10 mouse cellular contexts compared by ENCODE assay signal in genomic region chr1:54853311-54854000, GRCm38 (mm10).
DNase-seq lines count a peak whose midpoint lies in the region; ATAC-seq and TF ChIP-seq lines count a peak whose summit lies in the region.
"Had no signal": no experiment of that assay in that cellular context is flagged by ENCODE, and none has a peak within 500 bp of the region (broad histone marks: within the 10 kb centered on the region; RNA-seq: fewer than 3 reads in every experiment).

No protein-coding gene starts in this region.

- no peak overlapping the region for H3K9ac ChIP-seq in hindbrain, embryonic 14.5 days
- no peak overlapping the region for H3K9ac ChIP-seq in hindbrain, postnatal 0 days (replicated peaks; ENCODE audit: low read length)
- H3K9ac ChIP-seq in forebrain, embryonic 13.5 days = no peak overlapping the region
- no peak overlapping the region for H3K9ac ChIP-seq in kidney, embryonic 16.5 days (replicated peaks; ENCODE audit: low read length)
- no peak overlapping the region for H3K9ac ChIP-seq in liver, postnatal 0 days (replicated peaks)
- H3K9ac ChIP-seq: lung, embryonic 14.5 days had no signal

- H3K36me3 ChIP-seq in hindbrain, embryonic 14.5 days (replicated peaks; ENCODE audit: control insufficient read depth, insufficient read depth) = no peaks in the 10 kb centered on the region
- no peaks in the 10 kb centered on the region for H3K36me3 ChIP-seq in hindbrain, postnatal 0 days (ENCODE audit: insufficient read depth, low read length)
- no peaks in the 10 kb centered on the region for H3K36me3 ChIP-seq in forebrain, embryonic 13.5 days (ENCODE audit: poor library complexity, severe bottlenecking)
- no peaks in the 10 kb centered on the region for H3K36me3 ChIP-seq in kidney, embryonic 16.5 days (ENCODE audit: insufficient read depth, low read length)
- H3K36me3 ChIP-seq in liver, postnatal 0 days (replicated peaks; ENCODE audit: insufficient read depth, low read length) = no peaks in the 10 kb centered on the region

- H3K4me2 ChIP-seq in hindbrain, embryonic 14.5 days (replicated peaks) = no peak overlapping the region
- no peak overlapping the region for H3K4me2 ChIP-seq in hindbrain, postnatal 0 days (ENCODE audit: low read depth, low read length)
- H3K4me2 ChIP-seq in forebrain, embryonic 13.5 days = no peak overlapping the region
- no peak overlapping the region for H3K4me2 ChIP-seq in kidney, embryonic 16.5 days (replicated peaks; ENCODE audit: low read depth, low read length)
- no peak overlapping the region for H3K4me2 ChIP-seq in liver, postnatal 0 days (ENCODE audit: low read depth, low read length)
- H3K4me2 ChIP-seq: lung, embryonic 14.5 days had no signal

- H3K4me3 ChIP-seq in hindbrain, embryonic 14.5 days (replicated peaks; ENCODE audit: low read length) = no peak overlapping the region
- no peak overlapping the region for H3K4me3 ChIP-seq in hindbrain, postnatal 0 days (ENCODE audit: low read length)
- no peak overlapping the region for H3K4me3 ChIP-seq in forebrain, embryonic 13.5 days
- no peak overlapping the region for H3K4me3 ChIP-seq in kidney, embryonic 16.5 days (ENCODE audit: low read length)
- H3K4me3 ChIP-seq in liver, postnatal 0 days (ENCODE audit: low read depth, low read length) = no peak overlapping the region

- H3K4me1 ChIP-seq in hindbrain, embryonic 14.5 days (replicated peaks; ENCODE audit: control insufficient read depth, insufficient read depth, low read length) = peaks cover 9% of the 10 kb centered on the region; the same call in 1 of the 2 replicates
- H3K4me1 ChIP-seq in hindbrain, postnatal 0 days (ENCODE audit: insufficient read depth, low read length) = peaks cover 6% of the 10 kb centered on the region; the same call in 1 of the 2 replicates
- peaks cover 22% of the 10 kb centered on the region for H3K4me1 ChIP-seq in forebrain, embryonic 13.5 days
- peaks cover 18% of the 10 kb centered on the region for H3K4me1 ChIP-seq in kidney, embryonic 16.5 days (ENCODE audit: insufficient read depth, low read length)
- peaks cover 9% of the 10 kb centered on the region for H3K4me1 ChIP-seq in liver, postnatal 0 days (ENCODE audit: insufficient read depth)

- H3K27ac ChIP-seq in hindbrain, embryonic 14.5 days = no peak overlapping the region
- no peak overlapping the region for H3K27ac ChIP-seq in hindbrain, postnatal 0 days
- no peak overlapping the region for H3K27ac ChIP-seq in forebrain, embryonic 13.5 days
- H3K27ac ChIP-seq in kidney, embryonic 16.5 days (ENCODE audit: low read length) = no peak overlapping the region
- H3K27ac ChIP-seq in liver, postnatal 0 days (ENCODE audit: low read depth) = no peak overlapping the region

- H3K27me3 ChIP-seq in hindbrain, embryonic 14.5 days (ENCODE audit: control insufficient read depth, insufficient read depth, low read length) = no peaks in the 10 kb centered on the region
- H3K27me3 ChIP-seq in hindbrain, postnatal 0 days (ENCODE audit: insufficient read depth, low read length) = no peaks in the 10 kb centered on the region
- no peaks in the 10 kb centered on the region for H3K27me3 ChIP-seq in forebrain, embryonic 13.5 days
- H3K27me3 ChIP-seq in kidney, embryonic 16.5 days (ENCODE audit: insufficient read depth, low read length) = no peaks in the 10 kb centered on the region
- H3K27me3 ChIP-seq in liver, postnatal 0 days (ENCODE audit: insufficient read depth, low read length) = no peaks in the 10 kb centered on the region

- 61% methylated on average over 11 of the region's 11 CpGs for WGBS in hindbrain, embryonic 14.5 days
- 57% methylated on average over 11 of the region's 11 CpGs for WGBS in hindbrain, postnatal 0 days
- WGBS in forebrain, embryonic 13.5 days = 38% methylated on average over 11 of the region's 11 CpGs
- whole genome bisulfite sequencing in kidney, embryonic 16.5 days = 56% methylated on average over 11 of the region's 11 CpGs
- 78% methylated on average over 11 of the region's 11 CpGs for WGBS in liver, postnatal 0 days (ENCODE audit: insufficient replicate concordance)

- H3K9me3 ChIP-seq in hindbrain, embryonic 14.5 days (ENCODE audit: control insufficient read depth, low read length) = no peaks in the 10 kb centered on the region
- no peaks in the 10 kb centered on the region for H3K9me3 ChIP-seq in hindbrain, postnatal 0 days (ENCODE audit: low read length)
- H3K9me3 ChIP-seq in forebrain, embryonic 13.5 days (replicated peaks) = no peaks in the 10 kb centered on the region
- no peaks in the 10 kb centered on the region for H3K9me3 ChIP-seq in kidney, embryonic 16.5 days (ENCODE audit: low read length)
- H3K9me3 ChIP-seq in liver, postnatal 0 days (ENCODE audit: low read length) = no peaks in the 10 kb centered on the region

- peak; percentile 34 for DNase-seq in hindbrain, embryonic 14.5 days (ENCODE audit: low spot score)
- DNase-seq in hindbrain, postnatal 0 days (ENCODE audit: low spot score) = no peak
- DNase-seq in liver, postnatal 0 days = no peak
- no peak for DNase-seq in spleen, postnatal 36 days (ENCODE audit: low spot score in 2 of 2)
- no peak for DNase-seq in heart, postnatal 4 days
- no peak for DNase-seq in adipocyte (ENCODE audit: low spot score)
- DNase-seq: heart, postnatal 36 days; lung, embryonic 14.5 days had no signal

- no peak for TF ChIP-seq CTCF in hindbrain, postnatal 0 days (IDR thresholded peaks at IDR 0.05; ENCODE audit: low read depth)
- no peak for TF ChIP-seq CTCF in liver, postnatal 0 days (IDR thresholded peaks at IDR 0.05; ENCODE audit: low read depth)

- peak; percentile 64; the same call in 1 of the 2 replicates for ATAC-seq in hindbrain, embryonic 14.5 days (ENCODE audit: low FRiP score)
- no peak; the same call in 1 of the 2 replicates for ATAC-seq in hindbrain, postnatal 0 days
- ATAC-seq in forebrain, embryonic 13.5 days = peak; percentile 61; the same call in 1 of the 2 replicates
- peak; percentile 46; the same call in 1 of the 2 replicates for ATAC-seq in kidney, embryonic 16.5 days (ENCODE audit: low FRiP score, low TSS enrichment)
- peak; percentile 73 for ATAC-seq in liver, postnatal 0 days

- no peak for TF ChIP-seq EP300 in liver, postnatal 0 days (IDR thresholded peaks at IDR 0.05; ENCODE audit: low read depth)
